Mouse (Mus musculus) brain, adult 2 months (tissue): ENCODE data around the gene Ror2.

Experiments used
- DNase-seq: peaks from one replicate; pipeline ENCODE4 v3.0.0; 2011; ENCODE audit warnings: low read depth, low spot score

Gene Ror2

DNA sequence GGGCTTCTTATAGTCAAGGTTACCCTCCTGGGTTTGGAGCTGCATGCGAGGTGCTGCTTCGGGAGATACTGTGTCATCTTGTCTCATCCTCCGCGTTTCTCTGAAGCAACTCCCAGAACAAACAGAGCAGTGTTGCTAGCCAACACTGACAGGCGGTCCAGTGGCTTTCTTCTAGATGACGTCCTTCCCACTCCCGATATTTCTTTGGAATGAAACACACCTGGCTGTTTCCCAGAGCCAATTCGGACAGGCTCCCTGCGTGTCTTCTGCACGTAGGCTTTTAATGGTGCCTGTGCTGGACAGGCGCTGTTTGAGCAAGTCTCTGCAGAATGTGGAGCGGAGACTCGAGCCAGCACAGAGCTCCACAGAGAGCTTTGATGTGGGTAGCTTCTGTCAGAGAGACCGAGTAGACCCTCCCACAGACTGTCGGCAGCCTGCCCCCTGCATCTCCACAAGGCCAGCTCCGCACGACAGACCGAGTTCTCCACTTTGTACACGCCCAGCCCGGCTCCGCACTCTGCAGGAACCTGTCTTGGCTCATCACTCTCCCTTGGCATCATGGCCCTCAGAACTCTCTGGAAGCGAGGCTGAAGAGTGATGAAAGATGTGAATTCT lies 216.7 kb downstream of the Ror2 start:
- no peak for DNase-seq

DNA sequence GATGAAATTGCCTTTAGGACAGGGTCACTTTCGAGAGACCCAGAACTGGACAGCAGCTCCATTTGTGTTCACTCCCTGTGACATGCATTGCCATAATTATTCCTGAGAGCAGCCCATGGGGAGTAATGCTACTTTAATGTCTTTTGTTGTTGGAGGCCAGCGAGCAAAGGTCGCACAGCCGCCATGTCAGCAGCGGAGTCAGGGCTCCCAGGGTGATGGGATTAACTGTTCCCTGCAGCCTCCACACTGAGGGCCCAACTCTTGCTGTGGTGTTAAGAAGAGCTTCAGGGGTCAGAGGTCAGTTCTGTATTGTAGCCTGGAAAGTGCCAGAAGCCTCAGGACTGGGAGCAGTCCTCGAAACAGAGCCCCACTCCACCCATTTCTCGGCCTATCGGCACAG lies 217.5 kb downstream of the Ror2 start:
- no peak for DNase-seq

DNA sequence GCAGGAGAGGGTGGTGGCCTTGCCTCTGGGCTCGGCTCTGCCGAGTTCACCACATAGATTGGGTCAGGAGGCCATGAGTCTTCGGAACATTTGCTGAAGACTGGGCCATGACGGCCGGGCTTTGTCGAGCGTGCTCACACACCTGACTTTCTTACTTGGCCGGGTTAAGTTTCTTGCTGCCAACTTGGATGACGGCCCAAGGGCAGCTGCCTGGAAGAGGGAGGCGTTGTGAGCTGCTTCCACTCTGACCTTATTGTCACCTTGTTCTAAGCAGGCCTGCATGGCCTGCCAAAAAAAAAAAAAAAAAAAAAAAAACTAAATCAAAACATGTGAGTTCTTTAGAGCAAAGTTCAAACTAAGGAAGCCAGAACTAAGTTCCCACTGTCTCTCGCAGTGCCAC lies 218.0 kb downstream of the Ror2 start:
- DNase-seq: no peak

DNA sequence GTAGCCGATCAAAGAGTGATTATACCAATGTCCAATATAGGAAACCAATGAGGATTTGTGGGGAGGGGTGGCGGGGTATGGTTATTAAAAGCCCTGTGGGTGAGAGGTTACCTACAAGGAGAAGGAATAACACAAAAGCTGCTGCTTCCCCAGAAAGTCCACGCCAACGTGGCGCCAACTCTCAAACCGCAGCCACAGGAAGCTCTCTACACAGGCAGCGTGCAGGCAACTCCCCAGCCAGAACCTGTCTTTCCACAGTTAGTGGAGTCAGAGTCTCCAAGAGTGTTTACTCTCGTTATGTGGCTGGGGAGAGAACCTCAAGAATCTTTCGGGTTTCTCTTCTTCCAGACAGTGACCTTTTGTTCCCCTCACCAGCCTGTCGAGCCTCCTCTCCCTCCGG lies 220.8 kb downstream of the Ror2 start:
- DNase-seq: no peak

DNA sequence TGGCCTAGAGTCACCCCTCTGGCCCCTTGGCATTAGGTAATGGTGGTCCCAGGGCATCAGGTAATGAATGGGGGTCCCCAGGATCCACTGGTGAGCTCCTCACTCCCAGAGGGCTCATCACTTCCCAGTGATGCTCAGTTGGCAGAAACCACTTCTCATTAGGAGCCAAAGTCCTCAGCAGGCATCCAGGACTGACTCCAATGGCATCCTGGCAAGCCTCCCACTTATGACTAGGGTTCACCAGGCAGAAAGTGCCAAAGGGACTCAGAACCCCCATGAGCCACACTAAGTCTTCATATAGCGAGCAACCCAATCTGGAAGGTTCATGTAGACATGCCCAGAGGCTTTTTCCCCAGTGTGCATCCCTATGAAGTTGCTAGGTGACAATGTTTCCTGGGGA lies 221.2 kb downstream of the Ror2 start:
- no peak for DNase-seq
